Mouse (Mus musculus): Measurements from ENCODE around the gene Cadps.

DNA sequence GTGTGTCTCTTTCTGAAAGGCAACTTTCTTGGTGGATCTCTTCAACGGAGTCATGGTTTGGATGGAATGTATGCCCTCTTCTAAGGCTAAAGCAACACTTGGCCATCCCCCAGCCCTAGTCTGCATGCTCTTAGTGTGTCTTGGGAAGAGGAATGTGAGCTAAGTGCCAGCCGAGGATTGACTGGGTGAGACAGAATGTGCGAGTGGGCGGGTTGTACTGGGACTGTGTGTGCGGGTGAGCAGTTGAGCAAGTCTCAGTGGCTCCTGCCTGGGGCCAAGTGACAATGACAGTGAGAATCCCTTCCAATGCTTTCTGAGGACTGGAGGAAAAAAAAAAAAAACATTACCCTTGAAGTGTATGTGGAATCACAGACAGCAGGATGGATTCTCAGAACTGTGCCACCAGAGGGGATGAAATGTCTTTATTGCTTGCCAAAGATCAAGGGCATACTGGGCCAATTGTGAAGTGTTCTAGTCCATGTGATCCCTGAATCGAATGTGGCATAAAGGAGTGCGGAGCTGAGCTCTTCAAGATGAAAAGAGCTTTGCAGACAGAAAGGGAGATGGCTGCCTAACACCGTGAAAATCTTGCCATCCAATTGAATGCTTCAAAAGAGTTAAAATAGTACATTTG is 394.7 kb downstream of the Cadps start:
- TF ChIP-seq CTCF (IDR thresholded peaks at IDR 0.05; ENCODE audit: borderline replicate concordance, control insufficient read depth, extremely low read depth, insufficient read depth, low read length, poor library complexity), result no peak
- no peak for TF ChIP-seq POLR2A (IDR thresholded peaks at IDR 0.05; ENCODE audit: control insufficient read depth, extremely low read depth, insufficient read depth, low read length, poor library complexity)
